Mouse (Mus musculus) brain, embryonic 14.5 days (tissue): ENCODE results near the gene Ctu2.

Experiments
- CTCF ChIP-seq: fragments of 200-500 bp; IDR thresholded peaks from 2 replicates; pipeline ENCODE4 v1.5.1; 2012; ENCODE audit warnings: inconsistent platforms, mild to moderate bottlenecking, moderate library complexity, borderline replicate concordance; ENCODE audit not compliant: insufficient read depth, insufficient read length; ENCODE audit errors: extremely low read depth
- POLR2A ChIP-seq: fragments of 200-500 bp; IDR thresholded peaks from 2 replicates; pipeline ENCODE4 v1.6.1; 2012; ENCODE audit warnings: mild to moderate bottlenecking, inconsistent platforms, borderline replicate concordance; ENCODE audit not compliant: poor library complexity, insufficient read depth, insufficient read length, severe bottlenecking; ENCODE audit errors: extremely low read depth

DNA sequence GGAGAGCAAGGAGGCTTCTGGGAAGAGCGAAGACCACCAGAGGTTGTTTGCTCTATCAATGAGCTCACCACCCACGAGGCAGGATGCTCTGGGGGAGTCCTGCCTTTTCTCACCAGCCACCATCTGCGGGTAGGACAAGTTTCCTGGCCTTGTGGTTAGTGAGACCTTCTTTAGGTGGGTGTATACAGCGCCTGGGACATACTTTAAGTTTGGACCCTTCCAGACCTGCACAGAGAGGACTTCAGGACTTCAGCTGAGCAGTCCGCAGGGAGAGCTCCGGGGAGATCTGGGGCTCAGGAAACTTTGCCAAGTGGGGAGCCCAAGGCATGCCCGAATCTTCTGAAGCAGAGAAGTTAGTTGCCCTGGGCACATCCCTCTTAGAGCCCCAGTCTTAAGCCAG, 16.0 kb upstream of the Ctu2 start:
- TF ChIP-seq CTCF (no peak), POLR2A (no peak)
